ENCODE assay signal across 11 mouse cellular contexts in the genomic region with DNA sequence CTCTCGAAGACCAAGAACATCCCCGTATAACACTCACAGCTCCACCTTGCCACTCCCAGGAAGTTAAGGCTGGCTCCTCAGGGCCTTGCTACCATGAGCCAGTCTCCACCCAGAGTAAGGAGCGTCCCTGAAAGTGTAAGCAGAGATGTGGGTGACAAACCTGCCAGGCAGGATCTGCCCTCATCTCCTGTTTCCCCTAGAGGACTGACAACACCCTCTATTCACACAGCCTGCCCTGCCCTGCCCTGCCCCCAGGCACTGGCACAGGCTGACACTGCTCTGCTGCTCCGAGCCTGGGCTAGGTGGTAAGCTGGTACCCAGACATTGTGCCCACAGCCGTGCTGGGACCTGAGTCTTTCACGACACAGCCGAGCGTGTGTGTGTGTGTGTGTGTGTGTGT. TPM values are rescaled to one million over a fixed set of nuclear protein-coding genes. Genes with fewer than 3 reads are reported as not detected.
DNase-seq lines count a peak whose midpoint lies in the region; ATAC-seq and TF ChIP-seq lines count a peak whose summit lies in the region.
"Had no signal": no experiment of that assay in that cellular context is flagged by ENCODE, and none has a peak within 500 bp of the region (broad histone marks: within the 10 kb centered on the region; RNA-seq: fewer than 3 reads in every experiment).

No protein-coding gene starts in this region.

- DNase-seq in frontal cortex, adult 2 months (ENCODE audit: extremely low spot score in 1 of 2, low spot score in 1 of 2) = no peak
- no peak for DNase-seq in lung, embryonic 14.5 days
- DNase-seq in lung, adult 2 months = no peak
- DNase-seq in right cerebral cortex, postnatal 25 days = no peak
- no peak for DNase-seq in gastrocnemius, adult 8-10 months (ENCODE audit: low spot score in 2 of 2)
- DNase-seq: adrenal gland, adult 2 months; cerebellum, postnatal 25 days; kidney, adult 18-20 months had no signal

- no peak for TF ChIP-seq CTCF in lung, embryonic 14.5 days (IDR thresholded peaks at IDR 0.05; ENCODE audit: low read depth)
- TF ChIP-seq CTCF in lung, adult 2 months (IDR thresholded peaks at IDR 0.05; ENCODE audit: insufficient read depth, low read length) = no peak

- H3K27me3 ChIP-seq in lung, embryonic 14.5 days (ENCODE audit: insufficient read depth, low read length) = no peaks in the 10 kb centered on the region
- no peaks in the 10 kb centered on the region for H3K27me3 ChIP-seq in intestine, embryonic 15.5 days (replicated peaks)
- H3K27me3 ChIP-seq in stomach, embryonic 15.5 days (replicated peaks) = no peaks in the 10 kb centered on the region

- H3K9ac ChIP-seq in lung, embryonic 14.5 days = no peak overlapping the region
- H3K9ac ChIP-seq in intestine, embryonic 15.5 days = no peak overlapping the region
- no peak overlapping the region for H3K9ac ChIP-seq in stomach, embryonic 15.5 days

- no peak overlapping the region for H3K27ac ChIP-seq in lung, embryonic 14.5 days (ENCODE audit: low read depth)
- H3K27ac ChIP-seq in intestine, embryonic 15.5 days = no peak overlapping the region
- H3K27ac ChIP-seq in stomach, embryonic 15.5 days = peak overlapping the region; percentile 74

- no peaks in the 10 kb centered on the region for H3K4me1 ChIP-seq in lung, embryonic 14.5 days (ENCODE audit: insufficient read depth)
- peaks cover 9% of the 10 kb centered on the region; the same call in 1 of the 2 replicates for H3K4me1 ChIP-seq in lung, adult 2 months (ENCODE audit: control insufficient read depth, insufficient read depth, low read length)
- peaks cover 2% of the 10 kb centered on the region for H3K4me1 ChIP-seq in intestine, embryonic 15.5 days (replicated peaks)
- no peaks in the 10 kb centered on the region for H3K4me1 ChIP-seq in stomach, embryonic 15.5 days

- 42% methylated on average over 8 of the region's 8 CpGs for WGBS in lung, embryonic 14.5 days
- 20% methylated on average over 8 of the region's 8 CpGs for WGBS in lung, adult 2 months
- 49% methylated on average over 8 of the region's 8 CpGs for WGBS in intestine, embryonic 15.5 days
- 51% methylated on average over 8 of the region's 8 CpGs for WGBS in stomach, embryonic 15.5 days

- H3K4me2 ChIP-seq in lung, embryonic 14.5 days = no peak overlapping the region
- no peak overlapping the region; the same call in 1 of the 2 replicates for H3K4me2 ChIP-seq in intestine, embryonic 15.5 days (replicated peaks)
- no peak overlapping the region for H3K4me2 ChIP-seq in stomach, embryonic 15.5 days

- no peak for TF ChIP-seq POLR2A in lung, adult 2 months (IDR thresholded peaks at IDR 0.05; ENCODE audit: borderline replicate concordance, extremely low read depth, low read depth, low read length)

- ATAC-seq in frontal cortex, adult (ENCODE audit: low TSS enrichment) = peak; percentile 44
- ATAC-seq in lung, embryonic 14.5 days (ENCODE audit: insufficient read depth) = peak; percentile 51; the same call in 1 of the 2 replicates
- ATAC-seq in intestine, embryonic 15.5 days = peak; percentile 83
- peak; percentile 85 for ATAC-seq in stomach, embryonic 15.5 days (ENCODE audit: insufficient read depth, low FRiP score, low read depth)

- no peaks in the 10 kb centered on the region for H3K9me3 ChIP-seq in lung, embryonic 14.5 days (ENCODE audit: low read depth, low read length)
- no peaks in the 10 kb centered on the region for H3K9me3 ChIP-seq in intestine, embryonic 15.5 days
- no peaks in the 10 kb centered on the region for H3K9me3 ChIP-seq in stomach, embryonic 15.5 days

- H3K4me3 ChIP-seq in lung, embryonic 14.5 days (ENCODE audit: low read depth, low read length) = no peak overlapping the region
- H3K4me3 ChIP-seq in lung, adult 2 months (replicated peaks; ENCODE audit: extremely low read depth, low read depth, low read length) = no peak overlapping the region
- no peak overlapping the region for H3K4me3 ChIP-seq in intestine, embryonic 15.5 days (replicated peaks)
- H3K4me3 ChIP-seq in stomach, embryonic 15.5 days (replicated peaks) = no peak overlapping the region

- H3K36me3 ChIP-seq in lung, embryonic 14.5 days (ENCODE audit: insufficient read depth) = no peaks in the 10 kb centered on the region
- H3K36me3 ChIP-seq in intestine, embryonic 15.5 days = no peaks in the 10 kb centered on the region
- no peaks in the 10 kb centered on the region for H3K36me3 ChIP-seq in stomach, embryonic 15.5 days

RNA-seq across cellular contexts. Expression of a gene that starts 27.0 kb away (rescaled TPM):
- polyA plus RNA-seq in frontal cortex, adult 2 months (2012; rRNA removed) = 4.9 and 5.3 TPM in 2 replicates
- 7.8 and 9.5 TPM in 2 replicates for polyA plus RNA-seq in lung, embryonic 14.5 days (2014; fragmentation: Nextera tagmentation; extraction: Ambion mirVana)
- 22.4 and 23.6 TPM in 2 replicates for polyA plus RNA-seq in lung, adult 2 months (2012; rRNA removed)
- 6.2 and 6.3 TPM in 2 replicates for polyA plus RNA-seq in intestine, embryonic 15.5 days (2015; fragmentation: Nextera tagmentation; extraction: Ambion mirVana)
- polyA plus RNA-seq in stomach, embryonic 15.5 days (2015; fragmentation: Nextera tagmentation; extraction: Ambion mirVana) = 9.3 and 10.7 TPM in 2 replicates
- 1 to 10 TPM; 1.7 to 4.0 (median 3.1) TPM for total RNA-seq in gastrocnemius, adult 8-10 months (2022)

RNA-seq across cellular contexts. Expression of a gene that starts 36.1 kb away (rescaled TPM):
- 83.7 and 94.4 TPM in 2 replicates for polyA plus RNA-seq in frontal cortex, adult 2 months (2012; rRNA removed)
- 69.6 and 75.1 TPM in 2 replicates for polyA plus RNA-seq in lung, embryonic 14.5 days (2014; fragmentation: Nextera tagmentation; extraction: Ambion mirVana)
- 195 and 264 TPM in 2 replicates for polyA plus RNA-seq in lung, adult 2 months (2012; rRNA removed)
- polyA plus RNA-seq in intestine, embryonic 15.5 days (2015; fragmentation: Nextera tagmentation; extraction: Ambion mirVana) = 71.2 and 74.5 TPM in 2 replicates
- 79.3 and 86.5 TPM in 2 replicates for polyA plus RNA-seq in stomach, embryonic 15.5 days (2015; fragmentation: Nextera tagmentation; extraction: Ambion mirVana)
- total RNA-seq in gastrocnemius, adult 8-10 months (2022) = 10 to 100 TPM; 54.4 to 61.3 (median 57.1) TPM

RNA-seq across cellular contexts. Expression of a gene that starts 36.4 kb away (rescaled TPM):
- polyA plus RNA-seq in frontal cortex, adult 2 months (2012; rRNA removed) = 10.9 and 12.0 TPM in 2 replicates
- 12.3 and 13.9 TPM in 2 replicates for polyA plus RNA-seq in lung, embryonic 14.5 days (2014; fragmentation: Nextera tagmentation; extraction: Ambion mirVana)
- 19.5 and 21.2 TPM in 2 replicates for polyA plus RNA-seq in lung, adult 2 months (2012; rRNA removed)
- polyA plus RNA-seq in intestine, embryonic 15.5 days (2015; fragmentation: Nextera tagmentation; extraction: Ambion mirVana) = 19.0 and 20.1 TPM in 2 replicates
- 18.9 and 21.1 TPM in 2 replicates for polyA plus RNA-seq in stomach, embryonic 15.5 days (2015; fragmentation: Nextera tagmentation; extraction: Ambion mirVana)
- total RNA-seq in gastrocnemius, adult 8-10 months (2022) = 1 to 10 TPM; 3.2 to 5.4 (median 4.2) TPM

RNA-seq across cellular contexts. Expression of a gene that starts 36.7 kb away (rescaled TPM):
- polyA plus RNA-seq in frontal cortex, adult 2 months (2012; rRNA removed) = 0.13 and 0.22 TPM in 2 replicates
- polyA plus RNA-seq in lung, embryonic 14.5 days (2014; fragmentation: Nextera tagmentation; extraction: Ambion mirVana) = 0.23 and 1.1 TPM in 2 replicates
- polyA plus RNA-seq in lung, adult 2 months (2012; rRNA removed) = 1.7 and 1.8 TPM in 2 replicates
- 1.2 and 1.3 TPM in 2 replicates for polyA plus RNA-seq in intestine, embryonic 15.5 days (2015; fragmentation: Nextera tagmentation; extraction: Ambion mirVana)
- 1.4 and 2.3 TPM in 2 replicates for polyA plus RNA-seq in stomach, embryonic 15.5 days (2015; fragmentation: Nextera tagmentation; extraction: Ambion mirVana)
- total RNA-seq in gastrocnemius, adult 8-10 months (2022) = under 1 TPM in 1 of 4 experiments, not detected in 3; 0.27 TPM

RNA-seq across cellular contexts. Expression of a gene that starts 49.5 kb away (rescaled TPM):
- polyA plus RNA-seq in frontal cortex, adult 2 months (2012; rRNA removed) = 16.1 and 16.2 TPM in 2 replicates
- 23.2 and 24.2 TPM in 2 replicates for polyA plus RNA-seq in lung, embryonic 14.5 days (2014; fragmentation: Nextera tagmentation; extraction: Ambion mirVana)
- 3.8 and 5.0 TPM in 2 replicates for polyA plus RNA-seq in lung, adult 2 months (2012; rRNA removed)
- polyA plus RNA-seq in intestine, embryonic 15.5 days (2015; fragmentation: Nextera tagmentation; extraction: Ambion mirVana) = 13.2 and 13.3 TPM in 2 replicates
- polyA plus RNA-seq in stomach, embryonic 15.5 days (2015; fragmentation: Nextera tagmentation; extraction: Ambion mirVana) = 18.5 and 19.0 TPM in 2 replicates
- 10 to 100 TPM; 10.0 to 12.0 (median 11.3) TPM for total RNA-seq in gastrocnemius, adult 8-10 months (2022)
